Mouse (Mus musculus): ENCODE results near the gene Omd.
A peak's percentile ranks its signal among the peaks of the same experiment; 100 is the strongest.
"Not testable (repeated sequence)": the region's sequence is repeated elsewhere in the genome, so short reads cannot be mapped to it uniquely, and the experiment has no call there.

Omd gene

GRCm38 (mm10) chr13:49581541-49582530 is at the start of gene Omd:
Gene Omd (plus strand): TSS chr13:49582462.
- DNase-seq: no peak

DNA sequence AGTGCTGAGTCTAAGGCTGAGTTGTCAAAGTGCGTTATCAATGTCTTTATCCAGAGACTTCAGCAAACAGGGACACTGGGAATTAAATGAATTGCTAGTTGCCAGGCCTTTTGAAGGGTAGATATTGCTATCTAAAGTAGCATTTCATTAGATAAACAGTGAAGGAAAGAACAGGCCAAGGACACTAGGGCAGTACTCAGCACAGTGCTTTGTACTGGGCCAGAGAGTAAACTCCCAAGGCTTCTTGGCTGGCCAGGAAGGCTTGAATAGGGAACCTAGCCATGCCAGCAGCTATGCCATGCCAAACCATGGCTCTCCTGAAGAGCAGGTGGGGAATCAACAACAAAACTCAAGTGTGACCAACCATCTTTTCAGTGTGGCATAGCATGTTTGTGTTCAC is 45.3 kb upstream of the Omd start:
- DNase-seq: no peak

- no peak for DNase-seq
Observed at GRCm38 (mm10) chr13:49538693-49539092, 43.6 kb upstream of the Omd start.

DNA sequence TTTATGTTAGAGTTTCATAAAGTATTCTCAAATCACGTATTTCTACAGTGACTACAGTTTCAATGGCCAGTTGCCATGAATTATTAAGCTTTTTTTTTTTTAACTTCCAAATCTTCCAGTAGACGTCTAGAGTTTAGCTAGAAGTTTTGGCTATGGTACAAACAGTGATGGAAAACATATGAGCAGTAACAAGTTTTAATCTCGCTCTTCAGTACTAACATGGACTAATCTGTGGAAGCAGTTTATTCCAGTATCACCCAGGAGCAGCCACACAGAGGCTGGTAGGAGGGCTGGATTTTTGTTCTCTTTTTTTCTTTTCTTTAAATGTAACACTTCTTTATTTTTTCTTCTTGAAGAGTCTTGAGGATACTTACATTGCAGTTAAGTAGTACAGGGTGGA is 38.0 kb upstream of the Omd start, which contains the start of gene Aspn:
Gene Aspn, plus strand, starts transcription at position 165 of the 400 bp plus-strand sequence.
- no peak for DNase-seq

- DNase-seq: peak; percentile 29
Observed at GRCm38 (mm10) chr13:49545646-49546045, 36.6 kb upstream of the Omd start.

DNA sequence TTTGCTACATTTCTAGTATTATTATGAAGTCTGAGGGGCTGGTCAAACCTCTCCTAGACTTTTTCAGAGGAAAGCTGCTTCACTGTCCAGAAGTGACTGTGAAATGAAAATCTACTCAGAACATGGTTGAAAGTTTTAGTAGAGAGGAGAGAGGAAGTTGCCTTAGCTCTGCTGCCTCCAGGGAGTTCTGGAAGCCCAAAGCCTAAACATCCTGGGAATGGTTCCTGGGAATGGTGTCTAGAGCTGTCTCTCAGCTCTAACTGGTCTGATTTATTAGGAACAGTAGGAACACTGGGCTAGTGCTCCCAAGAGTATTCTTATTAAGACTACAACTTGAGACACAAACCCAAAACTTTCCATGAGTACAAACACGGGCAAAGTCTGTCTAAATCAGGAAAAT is 35.7 kb upstream of the Omd start:
- peak; percentile 22 for DNase-seq

GRCm38 (mm10) chr13:49547563-49548150 is 34.6 kb upstream of the Omd start:
- DNase-seq: no peak

GRCm38 (mm10) chr13:49549616-49550015 is 32.6 kb upstream of the Omd start:
- no peak for DNase-seq

DNA sequence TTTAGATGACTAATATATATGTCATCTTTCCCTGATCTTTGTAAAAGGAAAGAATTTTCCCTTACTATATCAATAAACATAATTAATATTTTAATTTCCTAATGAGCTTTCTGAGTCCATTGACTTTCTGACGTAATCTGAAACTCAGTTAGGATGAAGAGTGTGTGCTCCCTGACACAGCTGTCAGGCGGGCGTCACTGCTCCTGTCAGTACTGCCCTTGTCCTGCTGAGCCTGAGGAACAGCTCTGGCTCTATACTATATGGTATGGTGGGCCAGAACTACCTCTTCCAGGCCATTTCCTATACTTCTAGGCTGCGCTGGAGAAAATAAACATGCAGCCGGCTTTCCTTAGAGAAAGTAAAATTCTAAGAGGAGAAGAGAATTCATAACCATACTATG is 27.7 kb upstream of the Omd start:
- no peak for DNase-seq

GRCm38 (mm10) chr13:49556203-49556602 is 26.1 kb upstream of the Omd start:
- no peak for DNase-seq

DNA sequence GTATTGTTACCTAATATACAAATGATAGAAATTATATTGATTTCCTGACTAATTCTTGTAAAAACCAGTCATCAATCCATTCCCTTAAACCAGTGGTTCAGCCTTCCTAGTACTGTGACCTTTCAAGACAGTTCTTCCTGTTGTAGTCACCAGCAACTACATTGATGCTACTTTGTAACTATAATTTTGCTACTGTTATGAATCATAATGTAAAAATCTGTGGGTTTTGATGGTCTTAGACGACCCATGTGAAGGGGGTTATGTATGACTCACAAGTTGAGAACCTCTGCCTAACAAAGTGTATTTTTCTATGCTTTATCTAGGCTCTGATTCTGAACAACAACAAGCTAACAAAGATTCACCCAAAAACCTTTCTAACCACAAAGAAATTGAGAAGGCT is 25.3 kb upstream of the Omd start:
- DNase-seq: no peak

GRCm38 (mm10) chr13:49559185-49559584 is 23.1 kb upstream of the Omd start:
- DNase-seq: peak; percentile 76

DNA sequence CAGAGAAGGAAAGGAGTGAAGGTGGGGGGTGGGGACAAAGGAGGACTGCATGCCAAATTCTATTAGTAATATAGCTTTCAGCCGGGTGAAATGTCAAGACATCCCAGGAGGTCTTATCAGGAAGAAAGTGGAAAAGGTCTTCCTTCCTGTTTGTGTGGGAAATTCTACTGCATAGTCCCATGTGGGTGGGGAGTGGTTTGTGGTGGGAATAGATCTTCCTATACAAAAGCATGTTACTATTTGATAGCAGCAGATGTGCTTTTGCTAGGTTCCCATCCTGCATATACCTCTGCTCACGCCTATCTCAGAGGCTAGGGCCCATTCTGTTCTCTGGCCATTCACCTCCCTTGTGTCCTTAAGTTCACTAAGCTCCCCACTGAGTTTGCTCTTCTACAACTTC is 21.4 kb upstream of the Omd start:
- DNase-seq: no peak

DNA sequence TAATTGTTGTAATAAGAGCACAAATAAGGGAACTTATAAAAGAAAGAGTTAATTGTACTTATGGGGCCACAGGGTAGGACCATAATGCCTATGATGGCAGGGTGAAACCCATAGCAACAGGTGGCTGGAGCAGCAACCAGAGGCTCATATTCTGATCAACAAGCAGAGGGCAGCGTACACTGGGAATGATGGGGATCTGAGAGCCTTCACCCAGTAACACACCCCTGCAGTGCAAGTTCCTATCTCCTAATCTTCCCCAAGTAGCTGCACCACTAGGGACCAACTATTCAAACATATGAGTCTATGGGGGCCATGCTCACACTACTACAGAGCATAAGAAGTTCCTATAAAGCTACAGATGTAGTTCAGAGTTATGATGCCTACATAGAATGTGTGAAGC is 17.9 kb upstream of the Omd start:
- no peak for DNase-seq

- DNase-seq: no peak
Observed at GRCm38 (mm10) chr13:49570371-49570770, 11.9 kb upstream of the Omd start.

DNA sequence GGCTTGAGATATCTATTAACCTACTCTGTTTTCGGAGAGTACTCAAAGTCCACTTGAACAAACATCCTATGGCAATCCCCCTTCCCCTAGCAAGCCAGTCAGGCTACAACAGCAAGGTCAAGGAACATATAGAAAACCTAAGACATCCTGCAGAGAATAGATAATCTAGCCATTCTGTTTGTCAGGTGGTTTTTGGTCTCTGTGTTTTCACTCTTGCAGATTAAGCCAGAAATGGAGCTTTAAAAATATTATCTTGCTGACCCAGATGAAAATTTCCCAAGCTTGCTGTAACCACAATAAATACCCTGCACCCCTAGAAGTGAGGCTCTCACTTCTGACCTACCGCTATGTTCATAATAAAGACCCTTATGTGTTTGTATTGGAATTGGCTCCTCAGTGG is 10.8 kb upstream of the Omd start:
- no peak for DNase-seq

DNA sequence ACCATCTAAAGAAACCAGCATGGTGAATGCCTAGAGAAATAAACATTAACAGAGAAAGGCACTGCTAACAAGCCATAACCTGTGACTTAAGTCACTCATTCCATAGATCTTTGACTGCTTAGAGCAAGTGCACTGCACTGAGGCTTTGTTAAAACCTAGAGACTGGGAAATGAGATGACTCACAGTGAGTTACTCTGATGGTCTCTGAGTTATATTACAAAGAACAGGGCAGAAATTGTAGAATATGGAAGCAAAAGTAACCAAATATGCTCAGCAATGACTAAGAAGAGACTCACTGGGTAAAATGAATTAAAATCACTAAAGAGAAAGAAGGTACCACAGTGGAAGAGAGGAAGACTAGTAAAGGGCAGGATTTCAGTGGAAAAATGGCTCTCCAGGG is 1.6 kb downstream of the Omd start:
- no peak for DNase-seq

DNA sequence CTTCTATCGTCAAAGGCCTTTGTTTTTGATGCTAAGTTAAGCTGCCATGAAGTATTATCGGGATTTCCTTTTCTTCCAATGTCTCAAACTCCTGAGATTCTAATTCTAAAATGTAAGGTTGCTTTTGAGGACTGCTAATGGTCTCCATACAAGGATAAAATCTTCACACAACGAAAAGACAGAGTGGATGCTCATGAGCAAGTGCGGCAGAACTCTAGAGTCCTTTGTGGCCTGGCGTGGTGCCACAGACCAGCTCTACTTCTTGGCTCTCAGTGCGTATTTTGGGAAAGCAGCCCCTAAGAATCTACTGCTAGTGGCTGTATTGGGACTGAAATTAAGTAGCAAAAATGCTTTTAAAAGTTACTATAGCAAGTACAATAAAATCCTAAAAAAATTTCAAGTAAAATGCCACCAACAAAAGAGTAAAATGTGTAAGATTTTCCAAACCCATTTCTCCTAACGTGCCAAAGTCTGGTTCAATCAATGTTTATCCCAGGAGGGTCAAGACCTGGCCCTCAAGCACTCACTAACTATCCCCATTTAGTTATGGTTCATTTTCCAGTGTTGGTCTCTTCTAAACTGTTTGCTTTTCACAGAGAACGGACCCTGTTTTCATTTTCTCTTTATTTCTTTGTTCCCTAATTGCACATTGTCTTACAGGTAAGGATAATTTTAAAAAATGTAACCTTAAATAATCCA is 2.2 kb downstream of the Omd start:
- DNase-seq: peak; percentile 63

DNA sequence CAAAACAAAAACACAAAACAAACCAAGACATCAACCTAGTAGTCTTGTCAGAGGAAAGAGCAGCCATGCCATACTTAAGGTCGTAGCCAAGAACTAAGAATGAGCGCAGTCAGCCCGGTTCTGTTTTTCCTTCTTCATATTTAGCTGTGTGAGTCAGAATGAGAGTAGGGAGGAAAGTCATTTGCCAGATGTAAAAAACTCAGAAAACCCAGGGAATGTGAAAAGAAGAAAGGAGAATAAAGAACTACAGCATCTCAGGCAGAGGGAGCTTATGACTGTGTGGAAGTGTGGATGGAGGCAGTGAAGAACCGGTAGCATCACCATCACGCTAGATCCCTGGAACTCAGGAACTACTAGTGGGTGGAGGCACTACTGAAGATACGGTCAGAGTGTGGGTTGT is 3.8 kb downstream of the Omd start:
- no peak for DNase-seq

GRCm38 (mm10) chr13:49602541-49602940 is 20.3 kb downstream of the Omd start:
- not testable (repeated sequence) for DNase-seq

- no peak for DNase-seq
Observed at GRCm38 (mm10) chr13:49603603-49604002, 21.3 kb downstream of the Omd start.

- DNase-seq: peak; percentile 40
Observed at GRCm38 (mm10) chr13:49607714-49608113, 25.5 kb downstream of the Omd start, which contains the start of gene Ogn. Gene Ogn (plus strand): TSS chr13:49608046.

DNA sequence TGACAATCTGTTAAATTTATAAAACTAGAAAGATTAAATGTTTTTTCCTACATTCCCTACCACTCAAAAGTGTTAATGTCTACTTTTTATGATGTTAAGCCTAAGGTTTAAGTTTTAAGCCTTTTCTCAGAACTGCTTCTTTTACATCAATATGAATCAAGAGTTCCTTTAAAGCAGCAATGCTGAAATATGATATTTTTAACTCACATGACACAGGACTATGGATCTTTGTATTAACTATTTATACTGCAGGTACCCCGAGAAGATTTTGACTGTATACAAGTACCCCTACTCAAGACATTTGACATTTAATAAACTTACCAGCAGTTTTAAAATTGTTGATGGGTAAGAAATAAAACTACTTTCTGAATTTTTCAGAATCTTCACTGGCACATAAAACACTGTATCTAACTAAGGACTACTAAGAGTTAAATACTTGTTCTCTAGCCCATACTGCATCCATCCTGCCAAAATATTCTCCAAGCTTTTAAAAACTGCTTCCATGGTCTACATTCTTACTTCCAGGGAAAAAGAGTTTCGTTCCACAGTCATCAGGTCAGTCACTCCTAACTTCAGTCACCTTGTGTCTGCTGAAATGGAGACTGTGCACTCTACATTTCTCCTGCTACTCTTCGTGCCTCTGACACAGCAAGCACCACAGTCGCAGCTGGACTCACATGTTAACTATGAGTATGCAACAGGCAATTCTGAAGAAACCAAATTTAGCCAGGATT is 26.5 kb downstream of the Omd start:
- no peak for DNase-seq
